Mouse (Mus musculus) midbrain, embryonic 14.5 days (tissue): Measurements from ENCODE around the gene Ngdn. TPM values are rescaled to one million over a fixed set of nuclear protein-coding genes. Genes with fewer than 3 reads are reported as not detected.
A peak's percentile ranks its signal among the peaks of the same experiment; 100 is the strongest.
"Not testable (repeated sequence)": the region's sequence is repeated elsewhere in the genome, so short reads cannot be mapped to it uniquely, and the experiment has no call there.

Experiments used
- ATAC-seq: fragments of 200-750 bp; cut with Nextera tagmentation; 2 replicates; pipeline ENCODE4 v1.8.0; 2017; ENCODE audit warnings: moderate number of reproducible peaks, moderate library complexity; ENCODE audit not compliant: low FRiP score, low TSS enrichment
- DNase-seq: peaks from one replicate; pipeline ENCODE4 v3.0.0-alpha.2; 2015
- H3K27ac ChIP-seq: fragments of 300-500 bp; sonication (generic); replicated peaks from 2 replicates; pipeline ENCODE4 v1.5.1; 2014; ENCODE audit warnings: mild to moderate bottlenecking, low read depth, low read length, moderate library complexity
- H3K27me3 ChIP-seq: fragments of 300-500 bp; sonication (generic); 2 replicates; pipeline ENCODE4 v1.6.1; 2014; ENCODE audit warnings: low read length, control low read depth, mixed read lengths; ENCODE audit not compliant: control insufficient read depth, insufficient read depth
- H3K36me3 ChIP-seq: fragments of 300-500 bp; sonication (generic); 2 replicates; pipeline ENCODE4 v1.6.1; 2014; ENCODE audit warnings: low read length, control low read depth; ENCODE audit not compliant: control insufficient read depth, insufficient read depth
- H3K4me1 ChIP-seq: fragments of 300-500 bp; sonication (generic); 2 replicates; pipeline ENCODE4 v1.6.1; 2014; ENCODE audit warnings: mild to moderate bottlenecking, antibody characterized with exemption, low read length, control low read depth; ENCODE audit not compliant: control insufficient read depth, insufficient read depth
- H3K4me2 ChIP-seq: fragments of 300-500 bp; sonication (generic); 2 replicates; pipeline ENCODE4 v1.6.1; 2014; ENCODE audit warnings: mild to moderate bottlenecking, low read length, moderate library complexity
- H3K4me3 ChIP-seq: fragments of 300-500 bp; sonication (generic); replicated peaks from 2 replicates; pipeline ENCODE4 v1.5.1; 2014; ENCODE audit warnings: low read depth, low read length
- H3K9ac ChIP-seq: fragments of 300-500 bp; sonication (generic); replicated peaks from 2 replicates; pipeline ENCODE4 v1.6.1; 2014; ENCODE audit warnings: mild to moderate bottlenecking, low read length, moderate library complexity
- H3K9me3 ChIP-seq: fragments of 300-500 bp; sonication (generic); 2 replicates; pipeline ENCODE4 v1.6.1; 2016; ENCODE audit warnings: low read length, control low read depth, mixed read lengths; ENCODE audit not compliant: control insufficient read depth
- WGBS: fragments of 180-500 bp; shearing (Covaris S2); extraction: QIAGEN DNeasy Blood & Tissue Kit; methylation state at CpG from one replicate; pipeline ENCODE4 v1.1.7; 2014; 5-methylcytosine and 5-hydroxymethylcytosine counted together
- polyA plus RNA-seq: library from polyadenylated mRNA; unstranded; fragments of >200 nt; fragmentation: Nextera tagmentation; extraction: Ambion mirVana; gene quantifications from 2 replicates; pipeline ENCODE4 v1.2.1, GENCODE M21; 2014

Gene Ngdn
- polyA plus RNA-seq: 51.7 and 54.3 TPM in 2 replicates

- Histone ChIP-seq H3K36me3 (peaks cover 13% of the 10 kb centered on the region), H3K4me3 (peak within 1 kb of the TSS; percentile 60), H3K4me2 (peak within 1 kb of the TSS; percentile 81), H3K9me3 (no peaks in the 10 kb centered on the region), H3K9ac (peak within 1 kb of the TSS; percentile 59), H3K27ac (peak within 1 kb of the TSS; percentile 91), H3K27me3 (no peaks in the 10 kb centered on the region), H3K4me1 (0 out of 2 replicates have a peak, but pooled peaks cover 4% of the 10 kb centered on the region)
- WGBS: under 1% methylated on average over 36 of the region's 36 CpGs
- DNase-seq (peak; percentile 98), ATAC-seq (peak; percentile 97)
Observed at GRCm38 (mm10) chr14:55014991-55015766, at the start of gene Ngdn. Gene Ngdn, plus strand, starts transcription at chr14:55015454.

- ATAC-seq (no peak), DNase-seq (no peak)
- no peaks in the 10 kb centered on the region for H3K4me1 ChIP-seq
- H3K27me3 ChIP-seq: no peaks in the 10 kb centered on the region
- no peak overlapping the region for H3K4me3 ChIP-seq
- H3K9me3 ChIP-seq: no peaks in the 10 kb centered on the region
- H3K4me2 ChIP-seq: no peak overlapping the region
- H3K27ac ChIP-seq: no peak overlapping the region
- H3K36me3 ChIP-seq: no peaks in the 10 kb centered on the region
- no peak overlapping the region for H3K9ac ChIP-seq
- 78% methylated on average over 6 of the region's 6 CpGs for WGBS
Observed at GRCm38 (mm10) chr14:54965631-54966030, 49.6 kb upstream of the Ngdn start.

DNA sequence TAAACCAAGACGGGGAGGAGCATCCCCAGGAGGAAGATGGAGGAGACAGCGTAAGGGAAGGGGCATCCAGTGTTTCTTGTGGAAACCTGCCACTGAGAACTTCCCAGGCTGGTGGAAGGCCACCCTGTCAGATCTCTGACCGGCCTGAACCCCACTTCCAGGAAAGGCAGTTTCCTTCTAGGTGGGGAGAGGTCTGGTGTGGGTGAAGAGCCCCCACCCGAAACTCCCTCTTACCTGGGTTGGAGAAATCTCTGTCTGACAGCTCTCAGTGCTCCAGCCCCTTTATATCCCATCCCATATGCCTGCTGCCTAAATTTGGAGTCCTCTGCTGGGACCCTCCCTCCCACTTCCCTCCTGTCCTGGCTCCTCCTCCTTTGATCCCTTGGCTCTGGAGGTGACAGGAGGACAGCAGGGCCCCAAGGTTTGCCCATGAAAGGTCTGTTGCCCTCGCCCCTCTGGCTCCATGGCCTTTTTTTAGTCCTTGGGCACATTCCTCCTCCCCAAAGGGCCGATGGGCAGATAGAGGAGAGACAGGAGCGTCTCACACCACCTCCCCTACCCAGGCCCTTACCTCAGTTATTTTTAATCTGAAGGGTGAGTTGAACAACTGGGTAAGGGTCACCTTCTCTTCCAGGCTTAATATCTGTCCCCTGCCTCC, 48.8 kb upstream of the Ngdn start, which contains the start of gene Myh6:
Gene Myh6, minus strand, starts transcription at position 608 of the 658 bp plus-strand sequence.
- no peak for DNase-seq
- Histone ChIP-seq H3K36me3 (no peaks in the 10 kb centered on the region), H3K4me1 (no peaks in the 10 kb centered on the region), H3K9me3 (no peaks in the 10 kb centered on the region), H3K4me2 (no peak within 1 kb of the TSS), H3K27ac (no peak within 1 kb of the TSS), H3K27me3 (no peaks in the 10 kb centered on the region), H3K4me3 (no peak within 1 kb of the TSS), H3K9ac (no peak within 1 kb of the TSS)
- ATAC-seq: no peak
- WGBS: 68% methylated on average over 7 of the region's 7 CpGs

- DNase-seq (no peak), ATAC-seq (no peak)
- Histone ChIP-seq H3K27me3 (no peaks in the 10 kb centered on the region), H3K27ac (no peak overlapping the region), H3K9me3 (no peaks in the 10 kb centered on the region), H3K9ac (no peak overlapping the region), H3K4me3 (no peak overlapping the region), H3K4me1 (no peaks in the 10 kb centered on the region), H3K36me3 (no peaks in the 10 kb centered on the region), H3K4me2 (no peak overlapping the region)
- 87% methylated on average over 3 of the region's 3 CpGs for WGBS
Observed at GRCm38 (mm10) chr14:54967874-54968273, 47.4 kb upstream of the Ngdn start.

DNA sequence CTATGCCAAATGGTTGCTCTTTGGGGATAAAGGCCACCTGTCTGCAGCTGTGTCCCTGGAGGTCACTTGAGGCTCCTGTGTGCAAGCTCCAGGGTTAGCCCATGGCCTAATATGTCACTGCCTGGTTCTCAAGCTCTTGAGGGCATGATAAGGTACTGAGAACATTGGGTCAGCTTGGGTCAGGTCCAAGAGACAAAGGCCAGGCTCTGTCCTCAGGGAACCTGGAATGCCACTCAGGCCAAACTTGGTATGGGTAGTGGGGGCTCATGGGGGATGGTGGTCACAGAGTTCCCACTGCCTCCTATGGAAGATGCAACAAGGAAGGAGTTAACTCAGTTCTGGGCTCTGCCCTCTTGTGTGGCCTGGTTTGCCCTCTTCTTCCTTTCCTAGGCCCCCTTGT, 46.9 kb upstream of the Ngdn start:
- H3K27ac ChIP-seq: no peak overlapping the region
- no peak overlapping the region for H3K4me2 ChIP-seq
- no peak for DNase-seq
- no peak overlapping the region for H3K9ac ChIP-seq
- H3K4me3 ChIP-seq: no peak overlapping the region
- no peak for ATAC-seq
- no peaks in the 10 kb centered on the region for H3K9me3 ChIP-seq
- no peaks in the 10 kb centered on the region for H3K27me3 ChIP-seq
- no peaks in the 10 kb centered on the region for H3K4me1 ChIP-seq
- H3K36me3 ChIP-seq: no peaks in the 10 kb centered on the region

DNA sequence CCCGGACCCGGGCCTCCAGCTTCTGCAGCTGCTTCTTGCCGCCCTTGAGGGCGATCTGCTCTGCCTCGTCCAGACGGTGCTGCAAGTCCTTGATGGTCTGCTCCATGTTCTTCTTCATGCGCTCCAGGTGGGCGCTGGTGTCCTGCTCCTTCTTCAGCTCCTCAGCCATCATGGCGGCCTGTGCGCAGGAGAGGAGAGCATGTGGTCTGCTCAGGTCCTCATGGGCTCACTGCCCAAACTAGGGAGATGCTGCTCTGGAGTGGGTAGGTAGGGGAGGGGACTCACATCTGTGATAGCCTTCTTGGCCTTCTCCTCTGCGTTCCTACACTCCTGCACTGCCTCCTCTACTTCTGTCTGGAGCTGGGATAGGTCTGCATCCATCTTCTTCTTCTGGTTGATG, 42.5 kb upstream of the Ngdn start:
- not testable (repeated sequence) for H3K27me3 ChIP-seq, H3K4me2 ChIP-seq, H3K27ac ChIP-seq, DNase-seq, H3K4me3 ChIP-seq, H3K36me3 ChIP-seq, H3K4me1 ChIP-seq, H3K9ac ChIP-seq, ATAC-seq, H3K9me3 ChIP-seq
- WGBS: 99% methylated on average over 7 of the region's 11 CpGs

DNA sequence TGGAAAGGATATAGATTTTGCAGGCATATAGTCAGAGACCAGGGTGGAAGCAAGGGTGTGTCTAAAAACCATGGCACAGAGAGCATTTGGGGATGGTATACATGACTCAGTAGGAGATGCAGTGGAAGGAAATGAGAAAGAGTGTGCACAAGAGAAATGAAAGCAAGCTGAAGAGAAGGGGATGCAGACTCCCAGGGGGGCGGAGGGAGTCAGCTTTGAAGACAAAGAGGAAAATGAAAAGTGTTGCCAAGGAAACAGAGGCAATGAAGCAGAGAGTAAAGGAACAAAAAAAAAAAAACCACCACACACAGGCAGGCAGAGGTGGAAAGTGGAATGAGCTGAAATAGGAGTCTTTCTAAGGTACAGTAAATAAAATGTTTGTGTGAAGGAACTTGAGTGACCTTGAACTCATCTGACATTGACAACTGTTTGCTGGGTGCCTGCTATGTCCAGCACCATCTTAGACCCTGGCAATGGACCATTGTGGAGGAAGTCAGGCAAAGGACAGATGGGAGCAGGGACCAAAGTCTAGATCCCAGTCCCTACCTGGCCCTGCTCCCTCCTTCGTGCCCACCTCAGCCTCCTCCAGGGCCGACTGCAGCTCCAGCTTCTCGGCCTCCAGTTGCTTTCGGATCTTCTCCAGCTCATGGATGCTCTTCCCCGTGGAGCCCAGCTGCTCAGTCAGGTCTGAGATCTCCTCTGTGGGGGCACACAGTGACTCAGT, 41.0 kb upstream of the Ngdn start:
- Histone ChIP-seq H3K27me3 (no peaks in the 10 kb centered on the region), H3K9ac (no peak overlapping the region), H3K4me2 (no peak overlapping the region), H3K4me3 (no peak overlapping the region), H3K4me1 (peaks cover 6% of the 10 kb centered on the region), H3K9me3 (no peaks in the 10 kb centered on the region), H3K27ac (peak overlapping the region; percentile 78), H3K36me3 (no peaks in the 10 kb centered on the region)
- DNase-seq: peak; percentile 82
- 69% methylated on average over 6 of the region's 6 CpGs for WGBS
- ATAC-seq: 0 out of 2 replicates have a peak, but pooled peaks have one; percentile 11

DNA sequence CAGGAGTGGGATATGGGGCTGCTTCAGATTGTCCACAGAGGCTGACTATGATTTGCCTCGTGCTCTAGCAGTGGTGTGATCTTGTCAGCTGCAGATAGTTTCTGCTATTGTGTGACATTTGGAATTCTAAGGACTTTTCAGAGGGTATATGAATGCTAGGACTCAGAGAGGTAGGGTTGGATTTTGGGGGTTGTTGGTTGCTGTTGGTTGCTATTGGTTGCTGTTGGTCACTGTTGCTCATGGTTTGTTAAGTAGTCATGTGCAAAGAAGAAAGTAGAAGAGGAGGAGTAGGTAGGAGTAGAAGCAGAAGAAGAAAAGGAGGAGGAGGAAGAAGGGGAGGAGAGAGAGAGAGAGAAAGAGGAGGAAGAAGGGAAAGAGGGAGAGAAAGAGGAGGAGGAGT, 38.6 kb upstream of the Ngdn start, which contains the start of gene Gm17428:
Gene Gm17428, plus strand, starts transcription at position 301 of the 400 bp plus-strand sequence.
- DNase-seq (no peak), ATAC-seq (no peak)
- no peak within 1 kb of the TSS for H3K27ac ChIP-seq
- no peaks in the 10 kb centered on the region for H3K36me3 ChIP-seq
- H3K9me3 ChIP-seq: no peaks in the 10 kb centered on the region
- H3K4me2 ChIP-seq: no peak within 1 kb of the TSS
- 81% methylated on average over 1 of the region's 1 CpGs for WGBS
- peaks cover 6% of the 10 kb centered on the region for H3K4me1 ChIP-seq
- H3K9ac ChIP-seq: no peak within 1 kb of the TSS
- no peaks in the 10 kb centered on the region for H3K27me3 ChIP-seq
- H3K4me3 ChIP-seq: no peak within 1 kb of the TSS
